Mouse (Mus musculus): ENCODE measurements around the gene Gcnt4.

GRCm38 (mm10) chr13:96971861-96972282, 47.4 kb downstream of the Gcnt4 start:
- TF ChIP-seq CTCF (IDR thresholded peaks at IDR 0.05; ENCODE audit: borderline replicate concordance, extremely low read depth, insufficient read depth, insufficient read length) (no peak), POLR2A (IDR thresholded peaks at IDR 0.05; ENCODE audit: borderline replicate concordance, extremely low read depth, insufficient read depth, insufficient read length, poor library complexity, severe bottlenecking) (no peak)

All from brain, embryonic 14.5 days (tissue).